Mouse (Mus musculus) embryo, embryonic 11 days (tissue): Measurements from ENCODE around the gene Gm6588.
A peak's percentile ranks its signal among the peaks of the same experiment; 100 is the strongest.
"Not testable (repeated sequence)": the region's sequence is repeated elsewhere in the genome, so short reads cannot be mapped to it uniquely, and the experiment has no call there.

ENCODE experiments used
- DNase-seq: peaks from one replicate; pipeline ENCODE4 v3.0.0-alpha.2; 2015

The Gm6588 gene

GRCm38 (mm10) chr5:112448747-112449440 lies at the start of gene Gm6588:
TSS of gene Gm6588 (plus strand) at chr5:112449426.
- no peak for DNase-seq

GRCm38 (mm10) chr5:112402437-112402836 lies 46.8 kb upstream of the Gm6588 start:
- DNase-seq = no peak

DNA sequence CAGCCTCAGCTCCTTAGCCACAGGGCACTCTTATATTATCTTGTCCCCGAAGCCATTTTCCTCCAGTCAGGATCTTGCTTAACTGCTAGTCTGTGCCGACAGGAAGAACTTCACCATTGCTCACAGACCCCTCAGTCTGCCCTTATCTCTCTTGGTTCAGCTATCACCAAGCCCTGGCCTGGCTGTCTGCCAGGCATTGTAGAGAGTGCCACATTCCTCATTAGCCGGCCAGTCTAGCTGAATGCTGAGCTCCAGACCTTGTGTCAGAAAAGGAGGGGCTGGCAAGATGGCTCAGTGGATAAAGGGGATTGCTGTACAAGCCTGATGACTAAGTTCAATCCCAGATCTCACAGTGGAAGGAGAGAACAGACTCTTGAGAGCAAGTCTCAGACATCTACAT lies 43.2 kb upstream of the Gm6588 start:
- DNase-seq = no peak

DNA sequence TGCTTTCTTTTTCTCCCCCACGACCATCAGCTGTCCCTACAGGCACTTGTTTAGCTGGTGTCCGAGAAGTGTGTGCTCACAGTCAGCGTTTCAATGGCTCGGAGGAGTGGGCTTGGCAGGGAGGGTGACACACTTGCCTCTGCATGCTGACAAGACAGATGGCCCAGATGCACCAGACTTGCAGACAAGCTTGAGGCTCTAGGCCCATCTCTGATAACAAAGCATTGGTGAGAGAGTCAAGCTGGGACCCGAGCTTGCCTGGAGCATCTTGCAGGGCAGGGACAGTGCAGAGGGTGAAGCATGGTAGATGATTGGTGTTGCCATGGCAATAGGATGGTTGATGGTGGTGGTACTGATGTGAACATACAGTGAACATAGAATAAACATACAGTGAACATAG lies 40.0 kb upstream of the Gm6588 start:
- no peak for DNase-seq

DNA sequence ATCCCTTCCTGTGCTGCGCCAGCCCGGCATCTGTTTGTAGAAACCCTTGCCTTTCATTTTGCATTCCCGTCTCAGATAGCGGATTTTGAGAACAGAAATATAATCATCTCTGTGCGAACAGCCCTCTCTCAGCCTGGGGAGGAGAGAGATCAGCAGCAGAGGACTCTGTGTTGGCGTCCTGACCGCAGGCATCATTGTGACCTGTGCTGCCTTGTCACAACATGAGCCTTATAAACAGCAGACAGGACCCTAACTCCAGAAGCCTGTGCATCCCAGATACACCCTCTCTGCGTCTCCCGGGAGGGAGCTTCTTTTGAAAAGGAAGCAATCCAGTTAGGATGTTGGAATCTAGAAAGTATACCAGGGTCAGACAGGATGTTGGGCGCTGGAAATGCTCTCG lies 38.2 kb upstream of the Gm6588 start:
- no peak for DNase-seq

DNA sequence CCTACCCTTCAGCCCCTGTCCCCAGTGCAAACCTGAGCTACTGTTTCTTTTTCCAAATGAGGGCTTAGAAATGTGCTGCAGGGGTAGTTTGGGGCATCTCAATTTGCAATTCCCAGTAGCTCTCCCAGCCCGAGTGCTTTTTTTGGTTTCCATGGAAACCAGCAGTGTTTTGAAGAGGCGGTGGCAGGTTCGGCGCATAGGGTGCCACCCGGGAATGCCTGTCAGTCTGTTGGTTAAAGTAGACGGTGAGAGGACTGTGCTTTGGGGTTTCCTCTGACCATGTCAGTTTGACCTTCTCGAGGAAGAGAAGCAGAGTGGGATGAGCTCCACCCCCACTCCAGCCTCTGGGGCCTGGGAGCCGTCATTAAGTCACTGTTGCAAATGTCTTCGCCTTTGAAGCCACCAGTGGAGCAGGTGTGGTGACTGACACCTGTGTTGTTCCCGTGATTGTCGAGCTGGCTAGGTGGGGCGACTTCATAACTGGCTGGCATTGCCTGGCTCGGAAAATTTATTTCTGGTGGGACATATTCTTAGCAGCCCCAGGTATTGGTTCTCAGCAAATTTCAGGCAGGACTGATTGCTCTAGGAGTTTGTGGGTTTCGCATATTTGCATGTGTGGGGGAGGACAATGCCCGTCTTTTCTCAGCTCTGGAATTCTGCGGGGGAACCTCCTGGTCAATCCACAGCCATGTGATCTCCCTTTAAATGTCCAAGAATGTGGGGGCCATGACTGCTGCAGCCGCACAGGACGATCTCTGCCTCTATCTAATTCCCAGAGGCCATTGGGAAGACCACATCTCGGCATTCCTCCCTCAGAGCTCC lies 37.5 kb upstream of the Gm6588 start:
- peak; percentile 74 for DNase-seq

DNA sequence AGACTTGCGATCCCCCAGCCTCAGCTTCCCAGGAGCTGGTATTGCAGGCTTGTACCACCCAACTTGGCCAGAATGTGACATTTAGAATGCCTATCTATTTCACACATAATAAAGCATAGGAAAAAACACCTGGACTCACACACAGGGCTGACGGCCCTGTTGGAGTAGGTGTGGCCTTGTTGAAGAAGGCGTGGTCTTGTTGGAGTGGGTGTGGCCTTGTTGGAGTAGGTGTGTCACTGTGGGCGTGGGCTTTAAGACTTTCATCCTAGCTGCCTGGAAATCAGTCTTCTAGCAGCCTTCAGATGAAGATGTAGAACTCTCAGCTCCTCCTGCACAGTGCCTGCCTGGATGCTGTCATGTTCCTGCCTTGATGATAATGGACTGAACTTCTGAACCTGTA lies 36.4 kb upstream of the Gm6588 start:
- DNase-seq = not testable (repeated sequence)

DNA sequence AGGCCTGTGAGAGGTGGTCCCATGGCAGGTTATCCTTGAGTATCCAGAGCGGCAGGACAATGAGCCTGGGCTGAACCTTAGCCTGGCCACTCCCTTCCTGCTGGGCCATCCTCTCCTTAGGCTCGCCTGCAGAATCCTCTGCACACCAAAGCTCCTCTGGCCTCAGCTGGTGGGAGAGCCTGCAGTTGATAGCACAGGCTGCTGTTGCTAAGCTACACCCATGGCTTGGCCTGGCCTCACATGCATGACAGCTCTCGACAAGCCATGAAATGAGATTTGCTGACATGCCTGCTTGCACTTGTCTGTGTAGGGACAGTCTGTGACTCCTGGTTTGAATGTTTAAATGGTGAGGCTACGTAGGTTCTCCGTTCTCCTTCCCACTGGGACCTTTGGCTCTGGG lies 32.6 kb upstream of the Gm6588 start:
- DNase-seq = peak; percentile 34

DNA sequence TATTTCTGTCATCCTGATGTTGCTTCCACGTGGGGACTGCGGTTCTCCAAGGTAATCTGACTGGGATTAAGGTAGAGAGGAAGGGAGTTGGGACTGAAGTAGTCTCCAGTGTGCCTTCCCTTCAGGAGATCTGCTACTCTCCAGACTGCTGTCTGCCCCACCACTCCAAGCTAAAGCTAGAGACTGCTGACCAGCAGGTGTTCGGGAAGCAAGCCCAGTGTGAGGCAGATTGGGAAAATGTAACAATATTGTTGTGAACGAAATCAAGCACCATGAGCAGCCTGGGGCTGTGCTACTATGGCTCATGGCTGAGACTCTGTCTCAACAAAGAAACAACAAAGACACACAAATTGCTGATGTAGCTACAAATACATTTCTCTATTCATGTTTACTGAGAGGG lies 31.2 kb upstream of the Gm6588 start:
- DNase-seq = no peak

GRCm38 (mm10) chr5:112419535-112419934 lies 29.7 kb upstream of the Gm6588 start:
- DNase-seq = peak; percentile 73

- DNase-seq = no peak
Measured at GRCm38 (mm10) chr5:112426635-112427034, 22.6 kb upstream of the Gm6588 start.

GRCm38 (mm10) chr5:112427283-112427682 lies 21.9 kb upstream of the Gm6588 start:
- peak; percentile 73 for DNase-seq

DNA sequence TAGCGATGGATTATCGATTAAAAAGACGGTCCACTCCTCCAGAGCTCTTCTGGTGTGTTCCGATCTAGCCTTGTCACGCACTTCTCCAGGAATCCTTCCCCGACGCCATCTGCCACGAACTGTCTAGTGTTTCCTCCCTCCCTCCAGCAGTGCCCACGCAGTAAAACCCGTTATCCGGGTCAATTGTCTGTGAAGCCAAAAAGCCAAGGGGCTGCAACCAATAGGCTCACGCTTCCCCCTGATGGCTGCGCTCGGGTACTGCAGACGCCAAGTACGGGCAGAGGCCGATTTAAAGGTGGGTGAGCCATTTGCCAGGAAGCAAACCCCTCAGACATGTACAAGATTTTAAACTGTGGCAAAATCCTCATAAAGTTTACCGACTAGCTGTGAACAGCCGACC lies 20.3 kb upstream of the Gm6588 start:
- peak; percentile 87 for DNase-seq

- DNase-seq = no peak
Measured at GRCm38 (mm10) chr5:112431120-112431775, 18.0 kb upstream of the Gm6588 start.

GRCm38 (mm10) chr5:112432033-112432432 lies 17.2 kb upstream of the Gm6588 start:
- no peak for DNase-seq

DNA sequence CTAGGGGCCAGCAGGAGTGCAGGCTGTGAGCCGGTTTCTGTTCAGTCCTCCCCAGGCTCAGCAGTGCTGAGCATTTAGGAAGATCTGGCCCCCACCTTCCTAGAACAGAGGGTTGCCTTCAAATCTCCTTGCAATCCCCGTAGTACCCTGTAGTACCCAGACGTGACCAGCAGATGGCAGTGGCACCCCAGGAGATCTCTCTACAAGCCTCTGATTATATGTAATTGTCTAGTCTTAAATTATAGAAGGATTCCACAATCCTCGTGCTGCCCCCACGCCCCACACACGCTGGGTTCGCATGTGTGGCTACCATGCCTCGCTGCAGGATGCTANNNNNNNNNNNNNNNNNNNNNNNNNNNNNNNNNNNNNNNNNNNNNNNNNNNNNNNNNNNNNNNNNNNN lies 16.2 kb upstream of the Gm6588 start:
- DNase-seq = peak; percentile 66

- DNase-seq = no peak
Measured at GRCm38 (mm10) chr5:112438535-112438934, 10.7 kb upstream of the Gm6588 start.

DNA sequence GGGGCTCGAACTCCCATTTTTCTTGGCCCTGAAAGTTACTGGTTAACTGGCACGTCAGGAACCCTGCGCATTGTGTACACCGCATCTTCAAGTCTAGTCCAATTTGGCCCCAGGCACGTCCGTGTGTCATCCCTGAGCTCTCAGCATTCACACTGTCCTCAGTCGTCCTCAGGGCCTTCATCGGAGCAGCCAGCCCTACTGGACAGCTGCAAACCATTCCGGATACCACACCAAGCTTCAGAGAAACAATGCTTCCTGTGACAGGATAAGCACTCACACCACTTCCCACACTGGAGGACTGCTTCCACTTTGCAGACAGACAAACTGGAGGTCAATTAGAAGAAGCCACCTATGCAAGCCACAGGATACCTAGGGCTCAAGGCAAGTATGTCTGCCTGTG lies 3.9 kb downstream of the Gm6588 start:
- no peak for DNase-seq

GRCm38 (mm10) chr5:112454966-112455555 lies 5.8 kb downstream of the Gm6588 start:
- peak; percentile 44 for DNase-seq

DNA sequence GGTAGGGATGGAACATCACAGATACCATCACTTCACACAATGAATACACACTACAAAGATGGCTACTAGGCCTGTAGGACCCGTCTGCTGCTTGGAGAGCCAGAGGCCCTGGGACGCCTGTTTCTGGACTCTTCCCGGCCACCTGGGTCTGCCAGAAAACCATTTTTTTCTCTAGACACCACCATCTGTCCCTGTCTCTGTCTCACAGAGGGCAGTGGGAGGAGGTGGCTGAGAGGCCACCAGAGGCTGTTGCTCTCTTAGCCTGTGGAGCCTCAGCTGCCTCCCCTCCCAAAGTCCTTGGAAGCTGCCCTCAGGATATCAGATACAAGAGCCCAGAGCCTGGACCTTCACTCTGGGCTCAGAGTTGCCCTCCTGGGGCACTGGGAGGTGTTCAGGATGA lies 10.7 kb downstream of the Gm6588 start:
- no peak for DNase-seq

- DNase-seq = no peak
Measured at GRCm38 (mm10) chr5:112466331-112466730, 17.1 kb downstream of the Gm6588 start.

DNA sequence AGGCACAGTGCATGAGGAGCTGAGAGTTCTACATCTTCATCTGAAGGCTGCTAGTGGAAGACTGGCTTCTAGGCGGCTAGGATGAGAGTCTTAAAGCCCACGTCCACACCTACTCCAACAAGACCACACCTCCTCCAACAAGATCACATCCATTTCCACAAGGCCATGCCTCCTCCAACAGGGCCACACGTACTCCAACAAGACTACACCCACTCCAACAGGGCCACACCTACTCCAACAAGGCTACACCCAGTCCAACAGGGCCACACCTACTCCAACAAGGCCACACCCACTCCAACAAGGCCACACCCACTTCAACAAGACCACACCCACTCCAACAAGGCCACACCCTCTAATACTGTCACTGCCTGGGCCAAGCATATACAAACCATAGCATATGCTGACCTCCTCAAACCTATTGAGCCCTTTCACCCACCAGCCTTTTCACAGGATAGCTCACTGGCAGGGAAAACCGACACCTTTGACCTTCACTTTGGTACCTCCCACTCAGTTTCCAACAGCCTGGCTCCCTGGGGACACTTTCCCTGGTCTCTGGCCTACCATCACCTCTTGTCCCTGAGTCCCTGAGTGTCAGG lies 19.9 kb downstream of the Gm6588 start:
- no peak for DNase-seq

- DNase-seq = peak; percentile 48
Measured at GRCm38 (mm10) chr5:112470144-112470543, 20.9 kb downstream of the Gm6588 start.
